8 mouse cellular contexts compared by ENCODE assay signal in the genomic region with DNA sequence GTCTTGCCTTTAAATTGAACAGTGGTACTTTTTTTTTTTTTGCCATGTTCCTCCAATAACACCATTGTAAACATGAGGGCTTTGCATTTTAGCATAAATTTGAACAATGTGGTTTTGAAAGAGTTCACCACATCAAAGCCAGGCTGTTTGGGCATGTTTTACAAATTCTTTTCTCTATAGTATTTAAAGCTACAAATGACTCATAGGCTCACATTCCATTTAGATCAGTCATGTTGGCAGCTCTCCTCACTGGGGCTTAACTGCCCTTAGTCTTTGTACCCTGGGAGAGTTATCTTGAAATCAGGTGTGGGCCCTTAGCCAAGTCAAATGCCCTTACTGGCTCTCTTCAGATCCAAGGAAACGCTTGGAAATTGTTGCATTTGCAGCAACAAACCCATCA.
DNase-seq lines count a peak whose midpoint lies in the region; ATAC-seq and TF ChIP-seq lines count a peak whose summit lies in the region.

No protein-coding gene starts in this region.

- no peak overlapping the region for H3K9ac ChIP-seq in forebrain, embryonic 13.5 days
- H3K9ac ChIP-seq in forebrain, embryonic 15.5 days (replicated peaks), result no peak overlapping the region
- H3K9ac ChIP-seq in limb, embryonic 14.5 days (ENCODE audit: low read depth, low read length, severe bottlenecking), result no peak overlapping the region

- no peak for TF ChIP-seq POLR2A in limb, embryonic 14.5 days (IDR thresholded peaks at IDR 0.05; ENCODE audit: borderline replicate concordance, extremely low read depth, insufficient read depth, insufficient read length)

- H3K36me3 ChIP-seq in forebrain, embryonic 13.5 days (ENCODE audit: poor library complexity, severe bottlenecking), result no peaks in the 10 kb centered on the region
- no peaks in the 10 kb centered on the region for H3K36me3 ChIP-seq in forebrain, embryonic 10.5 days (replicated peaks)
- H3K36me3 ChIP-seq in forebrain, embryonic 15.5 days, result no peaks in the 10 kb centered on the region
- H3K36me3 ChIP-seq in limb, embryonic 14.5 days (ENCODE audit: control insufficient read depth, insufficient read depth, low read length), result no peaks in the 10 kb centered on the region

- H3K4me1 ChIP-seq in forebrain, embryonic 13.5 days, result peaks cover 18% of the 10 kb centered on the region
- peaks cover 23% of the 10 kb centered on the region for H3K4me1 ChIP-seq in forebrain, embryonic 10.5 days
- H3K4me1 ChIP-seq in forebrain, embryonic 15.5 days, result peaks cover 12% of the 10 kb centered on the region
- H3K4me1 ChIP-seq in limb, embryonic 14.5 days (ENCODE audit: control insufficient read depth, insufficient read depth, low read length), result peaks cover 17% of the 10 kb centered on the region

- H3K27me3 ChIP-seq in forebrain, embryonic 13.5 days, result no peaks in the 10 kb centered on the region
- no peaks in the 10 kb centered on the region for H3K27me3 ChIP-seq in forebrain, embryonic 10.5 days (ENCODE audit: poor library complexity, severe bottlenecking)
- H3K27me3 ChIP-seq in forebrain, embryonic 15.5 days, result no peaks in the 10 kb centered on the region
- H3K27me3 ChIP-seq in limb, embryonic 14.5 days (ENCODE audit: control insufficient read depth, insufficient read depth, low read length), result no peaks in the 10 kb centered on the region

- 52% methylated on average over 1 of the region's 1 CpGs for WGBS in forebrain, embryonic 13.5 days
- WGBS in forebrain, embryonic 10.5 days, result 83% methylated on average over 1 of the region's 1 CpGs
- WGBS in forebrain, embryonic 15.5 days, result 16% methylated on average over 1 of the region's 1 CpGs
- WGBS in limb, embryonic 14.5 days, result 36% methylated on average over 1 of the region's 1 CpGs

- no peak for DNase-seq in forebrain, embryonic 10.5 days (ENCODE audit: extremely low spot score, low spot score)
- peak; percentile 21 for DNase-seq in 416B (ENCODE audit: low read depth)
- peak; percentile 91 for DNase-seq in limb, embryonic 14.5 days (ENCODE audit: low spot score)
- no peak for DNase-seq in cerebellum, adult 9-11 months
- DNase-seq in layer of hippocampus, postnatal 10 days (ENCODE audit: low spot score in 2 of 2), result no peak
- no peak for DNase-seq in frontal cortex, postnatal 36 days (ENCODE audit: low spot score in 2 of 2)

- no peaks in the 10 kb centered on the region for H3K9me3 ChIP-seq in forebrain, embryonic 13.5 days (replicated peaks)
- no peaks in the 10 kb centered on the region for H3K9me3 ChIP-seq in forebrain, embryonic 10.5 days
- H3K9me3 ChIP-seq in forebrain, embryonic 15.5 days, result no peaks in the 10 kb centered on the region
- no peaks in the 10 kb centered on the region for H3K9me3 ChIP-seq in limb, embryonic 14.5 days (ENCODE audit: control insufficient read depth, low read length)

- H3K27ac ChIP-seq in forebrain, embryonic 13.5 days, result no peak overlapping the region
- no peak overlapping the region for H3K27ac ChIP-seq in forebrain, embryonic 10.5 days
- H3K27ac ChIP-seq in forebrain, embryonic 15.5 days (replicated peaks), result 0 out of 2 replicates have a peak overlapping the region, but pooled peaks have one; percentile 19
- H3K27ac ChIP-seq in limb, embryonic 14.5 days (replicated peaks; ENCODE audit: low read depth, low read length), result 0 out of 2 replicates have a peak overlapping the region, but pooled peaks have one; percentile 14

- no peak overlapping the region for H3K4me2 ChIP-seq in forebrain, embryonic 13.5 days
- no peak overlapping the region for H3K4me2 ChIP-seq in forebrain, embryonic 15.5 days (replicated peaks)
- H3K4me2 ChIP-seq in limb, embryonic 14.5 days (replicated peaks; ENCODE audit: low read depth, low read length, severe bottlenecking), result no peak overlapping the region

- peak; percentile 54 for ATAC-seq in forebrain, embryonic 13.5 days
- peak; percentile 46; the same call in 1 of the 2 replicates for ATAC-seq in forebrain, embryonic 15.5 days (replicated peaks)
- peak; percentile 80 for ATAC-seq in limb, embryonic 14.5 days (ENCODE audit: low FRiP score, low read depth)

- H3K4me3 ChIP-seq in forebrain, embryonic 13.5 days, result no peak overlapping the region
- no peak overlapping the region for H3K4me3 ChIP-seq in forebrain, embryonic 10.5 days
- no peak overlapping the region for H3K4me3 ChIP-seq in forebrain, embryonic 15.5 days
- H3K4me3 ChIP-seq in limb, embryonic 14.5 days (replicated peaks; ENCODE audit: low read length), result no peak overlapping the region

Comparison
In these comparisons a context has a peak if more than half of its experiments do, and no peak if none do; other contexts are left out.
1. H3K27ac ChIP-seq: peak in forebrain, embryonic 15.5 days (single experiment) and limb, embryonic 14.5 days (single experiment); none in forebrain, embryonic 13.5 days (single experiment) and forebrain, embryonic 10.5 days (single experiment).
2. DNase-seq: peak in 416B (single experiment) and limb, embryonic 14.5 days (single experiment); none in forebrain, embryonic 10.5 days (single experiment), cerebellum, adult 9-11 months (single experiment), layer of hippocampus, postnatal 10 days (0 of 2) and frontal cortex, postnatal 36 days (0 of 2).
3. Peak in every context shown above with its lines, with median percentiles within 50 percentile points of each other: ATAC-seq.